Mouse (Mus musculus): Measurements from ENCODE around the gene Pias4. TPM values are rescaled to one million over a fixed set of nuclear protein-coding genes. Genes with fewer than 3 reads are reported as not detected.
A peak's percentile ranks its signal among the peaks of the same experiment; 100 is the strongest.

Gene Pias4
- total RNA-seq (2012; rRNA removed) (19.5 and 21.0 TPM in 2 replicates), polyA plus RNA-seq (2012; ENCODE audit: insufficient read depth in 1 of 2, insufficient read length in 2 of 2, low read depth in 1 of 2, low replicate concordance in 2 of 2, missing spikeins in 1 of 2) (10 to 100 TPM in 1 of 2 experiments, not detected in 1; 40.4 TPM)

GRCm38 (mm10) chr10:81167200-81168086, at the start of gene Pias4:
Pias4 (minus strand) TSS chr10:81167923.
- H3K4me3 ChIP-seq (ENCODE audit: control insufficient read depth in 1 of 2, insufficient read depth in 1 of 2, low read depth in 2 of 2, low read length in 2 of 2) = peak within 1 kb of the TSS; percentile 91
- peak within 1 kb of the TSS; percentile 89 for H3K9ac ChIP-seq (ENCODE audit: control insufficient read depth, low read depth, low read length, poor library complexity, severe bottlenecking)
- peak within 1 kb of the TSS; percentile 95 for H3K27ac ChIP-seq (ENCODE audit: control insufficient read depth, low read depth, low read length)
- H3K9me3 ChIP-seq (replicated peaks; ENCODE audit: insufficient read depth, low read length) = no peaks in the 10 kb centered on the region
- peaks cover 0 to 3% of the 10 kb centered on the region in 2 experiments; a peak in 2 of 4 replicates for H3K36me3 ChIP-seq (ENCODE audit: control insufficient read depth in 1 of 2, insufficient read depth in 2 of 2, low read length in 2 of 2)
- TF ChIP-seq MYC (IDR thresholded peaks at IDR 0.05; ENCODE audit: low read depth, low read length) (no peak), MYB (IDR thresholded peaks at IDR 0.05; ENCODE audit: low read depth, low read length) (no peak), TCF12 (IDR thresholded peaks at IDR 0.05; ENCODE audit: low read depth, low read length) (peak; percentile 80), E2F4 (IDR thresholded peaks at IDR 0.05; ENCODE audit: borderline replicate concordance, low read depth, low read length) (no peak), USF2 (IDR thresholded peaks at IDR 0.05; ENCODE audit: borderline replicate concordance in 1 of 2, insufficient read depth in 1 of 2, low read depth in 1 of 2, low read length in 2 of 2) (peak; percentile 65 to 94; a peak in 3 of 4 replicates), USF1 (IDR thresholded peaks at IDR 0.05; ENCODE audit: low read depth, low read length) (peak; percentile 100), ELF1 (IDR thresholded peaks at IDR 0.05; ENCODE audit: low read depth, low read length) (peak; percentile 14; the same call in 1 of the 2 replicates), EP300 (IDR thresholded peaks at IDR 0.05; ENCODE audit: low read depth in 1 of 2, low read length in 2 of 2) (peak in 1 of 2 experiments; percentile 7; a peak in 1 of 4 replicates), MAX (IDR thresholded peaks at IDR 0.05; ENCODE audit: low read length) (peak; percentile 89), KAT2A (conservative IDR thresholded peaks at IDR 0.05; ENCODE audit: low read depth, low read length) (no peak; the same call in 1 of the 2 replicates), ETS1 (IDR thresholded peaks at IDR 0.05; ENCODE audit: low read depth, low read length) (no peak), MXI1 (IDR thresholded peaks at IDR 0.05; ENCODE audit: low read depth, low read length) (peak; percentile 60), ZNF384 (IDR thresholded peaks at IDR 0.05; ENCODE audit: low read depth, low read length) (no peak), POLR2A (IDR thresholded peaks at IDR 0.05; ENCODE audit: control insufficient read depth in 1 of 2, insufficient read depth in 1 of 2, low read depth in 1 of 2, low read length in 2 of 2, poor library complexity in 1 of 2) (peak; percentile 72 to 76; a peak in 3 of 4 replicates), TAL1 (IDR thresholded peaks at IDR 0.05; ENCODE audit: low read length) (no peak), NRF1 (IDR thresholded peaks at IDR 0.05; ENCODE audit: insufficient read depth, low read depth, low read length, poor library complexity, severe bottlenecking) (peak; percentile 91), SIN3A (IDR thresholded peaks at IDR 0.05; ENCODE audit: low read length) (peak; percentile 93), NELFE (IDR thresholded peaks at IDR 0.05; ENCODE audit: low read depth, low read length) (peak; percentile 80), BHLHE40 (IDR thresholded peaks at IDR 0.05; ENCODE audit: borderline replicate concordance, low read depth, low read length) (peak; percentile 96), JUND (IDR thresholded peaks at IDR 0.05; ENCODE audit: low read depth, low read length) (no peak), POLR2AphosphoS2 (IDR thresholded peaks at IDR 0.05; ENCODE audit: low read length) (peak; percentile 51; the same call in 1 of the 2 replicates), HCFC1 (IDR thresholded peaks at IDR 0.05; ENCODE audit: low read depth, low read length) (peak; percentile 83), TBP (IDR thresholded peaks at IDR 0.05; ENCODE audit: low read depth, low read length) (peak; percentile 88), ZMIZ1 (IDR thresholded peaks at IDR 0.05; ENCODE audit: low read depth, low read length) (peak; percentile 8; the same call in 1 of the 2 replicates)
- H3K4me1 ChIP-seq (ENCODE audit: control insufficient read depth in 1 of 2, insufficient read depth in 2 of 2, low read length in 2 of 2) = peaks cover 0 to 4% of the 10 kb centered on the region in 2 experiments; a peak in 1 of 4 replicates
- DNase-seq (ENCODE audit: low read depth, low spot score) = peak; percentile 99
- H3K79me2 ChIP-seq (ENCODE audit: control insufficient read depth, insufficient read depth, low read length, poor library complexity) = peaks cover 27% of the 10 kb centered on the region
- no peaks in the 10 kb centered on the region for H3K27me3 ChIP-seq (ENCODE audit: control insufficient read depth in 1 of 2, insufficient read depth in 2 of 2, low read length in 2 of 2)

All from MEL (cell line).